Mouse (Mus musculus) forebrain, embryonic 16.5 days (tissue): ENCODE results near the gene Uck2. TPM values are rescaled to one million over a fixed set of nuclear protein-coding genes. Genes with fewer than 3 reads are reported as not detected.

ENCODE experiments used
- ATAC-seq: fragments of 200-750 bp; cut with Nextera tagmentation; 2 replicates; pipeline ENCODE4 v1.8.0; 2017; ENCODE audit warnings: mild to moderate bottlenecking, moderate library complexity
- H3K27ac ChIP-seq: fragments of 300-500 bp; sonication (generic); 2 replicates; pipeline ENCODE4 v1.5.1; 2014; ENCODE audit warnings: low read length, control low read depth
- H3K27me3 ChIP-seq: fragments of 300-500 bp; sonication (generic); replicated peaks from 2 replicates; pipeline ENCODE4 v1.6.1; 2014; ENCODE audit warnings: low read length; ENCODE audit not compliant: control insufficient read depth, insufficient read depth
- H3K36me3 ChIP-seq: fragments of 300-500 bp; sonication (generic); 2 replicates; pipeline ENCODE4 v1.6.1; 2014; ENCODE audit not compliant: control insufficient read depth, insufficient read depth
- H3K4me1 ChIP-seq: fragments of 300-500 bp; sonication (generic); replicated peaks from 2 replicates; pipeline ENCODE4 v1.6.1; 2014; ENCODE audit warnings: low read length; ENCODE audit not compliant: control insufficient read depth, insufficient read depth
- H3K4me2 ChIP-seq: fragments of 300-500 bp; sonication (generic); 2 replicates; pipeline ENCODE4 v1.6.1; 2014; ENCODE audit warnings: mild to moderate bottlenecking, low read length, control low read depth
- H3K4me3 ChIP-seq: fragments of 300-500 bp; sonication (generic); replicated peaks from 2 replicates; pipeline ENCODE4 v1.5.1; 2014; ENCODE audit warnings: mild to moderate bottlenecking, low read length, control low read depth
- H3K9ac ChIP-seq: fragments of 300-500 bp; sonication (generic); replicated peaks from 2 replicates; pipeline ENCODE4 v1.6.1; 2014; ENCODE audit warnings: low read depth, low read length, control low read depth
- H3K9me3 ChIP-seq: fragments of 300-500 bp; sonication (generic); 2 replicates; pipeline ENCODE4 v1.6.1; 2016; ENCODE audit warnings: low read length; ENCODE audit not compliant: control insufficient read depth
- WGBS: fragments of 180-500 bp; shearing (Covaris S2); extraction: QIAGEN DNeasy Blood & Tissue Kit; methylation state at CpG from one replicate; pipeline ENCODE4 v1.1.7; 2014; 5-methylcytosine and 5-hydroxymethylcytosine counted together
- polyA plus RNA-seq: library from polyadenylated mRNA; unstranded; fragments of >200 nt; fragmentation: Nextera tagmentation; extraction: Ambion mirVana; gene quantifications from 2 replicates; pipeline ENCODE4 v1.2.1, GENCODE M21; 2015

Gene Uck2
- polyA plus RNA-seq = 62.7 and 70.3 TPM in 2 replicates

- no peak for ATAC-seq
- H3K4me2 ChIP-seq = peak within 1 kb of the TSS; percentile 53
- peaks cover 22% of the 10 kb centered on the region for H3K4me1 ChIP-seq
- no peaks in the 10 kb centered on the region for H3K36me3 ChIP-seq
- H3K27ac ChIP-seq = peak within 1 kb of the TSS; percentile 98
- WGBS = 0% methylated on average over 2 of the region's 2 CpGs
- peak within 1 kb of the TSS; percentile 88 for H3K9ac ChIP-seq
- H3K27me3 ChIP-seq = no peaks in the 10 kb centered on the region
- no peaks in the 10 kb centered on the region for H3K9me3 ChIP-seq
- H3K4me3 ChIP-seq = peak within 1 kb of the TSS; percentile 85
Observed at GRCm38 (mm10) chr1:167285320-167285355, at the start of gene Uck2. Gene Uck2, minus strand, starts transcription at chr1:167285320.

- no peak for ATAC-seq
- H3K4me1 ChIP-seq = no peaks in the 10 kb centered on the region
- H3K4me2 ChIP-seq = no peak overlapping the region
- H3K9ac ChIP-seq = no peak overlapping the region
- no peak overlapping the region for H3K27ac ChIP-seq
- peaks cover 29% of the 10 kb centered on the region for H3K36me3 ChIP-seq
- H3K9me3 ChIP-seq = no peaks in the 10 kb centered on the region
- 95% methylated on average over 8 of the region's 8 CpGs for WGBS
- H3K4me3 ChIP-seq = no peak overlapping the region
- H3K27me3 ChIP-seq = no peaks in the 10 kb centered on the region
Observed at GRCm38 (mm10) chr1:167331106-167331505, 46.0 kb upstream of the Uck2 start.

GRCm38 (mm10) chr1:167328776-167329175 lies 43.7 kb upstream of the Uck2 start:
- Histone ChIP-seq H3K4me1 (no peaks in the 10 kb centered on the region), H3K27ac (no peak overlapping the region), H3K9ac (no peak overlapping the region), H3K27me3 (no peaks in the 10 kb centered on the region), H3K4me3 (no peak overlapping the region), H3K4me2 (no peak overlapping the region), H3K9me3 (no peaks in the 10 kb centered on the region), H3K36me3 (peaks cover 33% of the 10 kb centered on the region)
- 94% methylated on average over 6 of the region's 6 CpGs for WGBS
- ATAC-seq = no peak

GRCm38 (mm10) chr1:167321691-167322090 lies 36.6 kb upstream of the Uck2 start:
- no peak for ATAC-seq
- H3K27ac ChIP-seq = no peak overlapping the region
- H3K27me3 ChIP-seq = no peaks in the 10 kb centered on the region
- no peak overlapping the region for H3K4me2 ChIP-seq
- H3K4me3 ChIP-seq = no peak overlapping the region
- no peaks in the 10 kb centered on the region for H3K4me1 ChIP-seq
- 97% methylated on average over 6 of the region's 6 CpGs for WGBS
- no peaks in the 10 kb centered on the region for H3K9me3 ChIP-seq
- peaks cover 33% of the 10 kb centered on the region for H3K36me3 ChIP-seq
- no peak overlapping the region for H3K9ac ChIP-seq

- H3K9ac ChIP-seq = no peak overlapping the region
- H3K4me3 ChIP-seq = no peak overlapping the region
- no peak overlapping the region for H3K27ac ChIP-seq
- 93% methylated on average over 4 of the region's 4 CpGs for whole genome bisulfite sequencing
- no peak overlapping the region for H3K4me2 ChIP-seq
- H3K4me1 ChIP-seq = peaks cover 6% of the 10 kb centered on the region
- H3K9me3 ChIP-seq = no peaks in the 10 kb centered on the region
- H3K27me3 ChIP-seq = no peaks in the 10 kb centered on the region
- H3K36me3 ChIP-seq = peaks cover 3% of the 10 kb centered on the region; the same call in 1 of the 2 replicates
- no peak for ATAC-seq
Observed at GRCm38 (mm10) chr1:167313220-167313619, 28.1 kb upstream of the Uck2 start.

GRCm38 (mm10) chr1:167312367-167312766 lies 27.2 kb upstream of the Uck2 start:
- Histone ChIP-seq H3K4me1 (peaks cover 9% of the 10 kb centered on the region), H3K27ac (no peak overlapping the region), H3K36me3 (peaks cover 3% of the 10 kb centered on the region; the same call in 1 of the 2 replicates), H3K4me2 (no peak overlapping the region), H3K4me3 (no peak overlapping the region), H3K27me3 (no peaks in the 10 kb centered on the region), H3K9me3 (no peaks in the 10 kb centered on the region), H3K9ac (no peak overlapping the region)
- ATAC-seq = no peak

GRCm38 (mm10) chr1:167308261-167309054 lies 23.3 kb upstream of the Uck2 start, which contains the start of gene Tmco1:
Gene Tmco1, plus strand, starts transcription at chr1:167308378.
- peak within 1 kb of the TSS; percentile 92 for H3K27ac ChIP-seq
- no peaks in the 10 kb centered on the region for H3K9me3 ChIP-seq
- H3K9ac ChIP-seq = peak within 1 kb of the TSS; percentile 84
- peaks cover 3% of the 10 kb centered on the region; the same call in 1 of the 2 replicates for H3K36me3 ChIP-seq
- peak; percentile 99 for ATAC-seq
- peak within 1 kb of the TSS; percentile 67 for H3K4me3 ChIP-seq
- peak within 1 kb of the TSS; percentile 89 for H3K4me2 ChIP-seq
- no peaks in the 10 kb centered on the region for H3K27me3 ChIP-seq
- WGBS = under 1% methylated on average over 79 of the region's 82 CpGs
- H3K4me1 ChIP-seq = peaks cover 9% of the 10 kb centered on the region

- Histone ChIP-seq H3K4me1 (peaks cover 9% of the 10 kb centered on the region), H3K36me3 (peaks cover 3% of the 10 kb centered on the region; the same call in 1 of the 2 replicates), H3K9ac (peak overlapping the region; percentile 84; the same call in 1 of the 2 replicates), H3K4me3 (peak overlapping the region; percentile 67), H3K27me3 (no peaks in the 10 kb centered on the region), H3K27ac (no peak overlapping the region), H3K4me2 (peak overlapping the region; percentile 50), H3K9me3 (no peaks in the 10 kb centered on the region)
- no peak for ATAC-seq
- whole genome bisulfite sequencing = 67% methylated on average over 11 of the region's 11 CpGs
Observed at GRCm38 (mm10) chr1:167307674-167308073, 22.6 kb upstream of the Uck2 start.

- no peak overlapping the region for H3K27ac ChIP-seq
- H3K9ac ChIP-seq = no peak overlapping the region
- ATAC-seq = no peak
- no peak overlapping the region for H3K4me3 ChIP-seq
- no peak overlapping the region for H3K4me2 ChIP-seq
- H3K36me3 ChIP-seq = peaks cover 3% of the 10 kb centered on the region; the same call in 1 of the 2 replicates
- no peaks in the 10 kb centered on the region for H3K27me3 ChIP-seq
- H3K4me1 ChIP-seq = peaks cover 9% of the 10 kb centered on the region
- no peaks in the 10 kb centered on the region for H3K9me3 ChIP-seq
- 70% methylated on average over 5 of the region's 5 CpGs for WGBS
Observed at GRCm38 (mm10) chr1:167306451-167307240, 21.5 kb upstream of the Uck2 start.
